Mouse (Mus musculus): Measurements from ENCODE around the gene Rft1.

GRCm38 (mm10) chr14:30630811-30631576 lies 23.2 kb upstream of the Rft1 start:
- TF ChIP-seq CTCF (IDR thresholded peaks at IDR 0.05; ENCODE audit: borderline replicate concordance, insufficient read depth, low read length) (no peak), POLR2A (IDR thresholded peaks at IDR 0.05; ENCODE audit: low read depth, low read length) (no peak)

Measured in embryonic fibroblast, embryonic 13.5 days (primary cell).